Mouse (Mus musculus): ENCODE data around the gene Ehd2.

The Ehd2 gene

DNA sequence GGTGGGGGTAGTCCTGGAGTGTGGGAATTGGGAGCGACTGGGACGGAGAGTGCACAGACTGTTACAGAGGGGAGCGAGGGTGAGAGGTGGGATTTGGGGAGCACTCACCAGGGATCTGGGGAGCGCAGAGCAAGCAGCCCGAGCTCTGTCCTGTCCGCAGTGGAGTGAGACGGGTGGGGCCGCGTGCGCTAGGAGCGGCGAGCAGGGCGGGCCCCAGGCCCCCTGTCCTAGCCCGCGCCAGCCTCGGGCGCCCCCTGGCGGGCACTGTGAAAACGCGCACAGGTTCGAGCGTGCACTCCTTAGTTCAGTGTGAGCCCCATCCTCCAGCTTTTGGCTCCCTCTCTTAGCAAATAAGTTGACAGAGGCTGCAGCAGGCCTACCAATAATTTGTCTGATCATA lies at the start of gene Ehd2:
Ehd2 (minus strand) TSS at position 256 of the 400 bp plus-strand sequence.
- no peak for DNase-seq (ENCODE audit: low spot score)

GRCm38 (mm10) chr7:16015384-16015783 lies 48.0 kb upstream of the Ehd2 start:
- DNase-seq (ENCODE audit: low spot score): no peak

- no peak for DNase-seq (ENCODE audit: low spot score)
Observed at GRCm38 (mm10) chr7:16014521-16015175, 47.3 kb upstream of the Ehd2 start.

DNA sequence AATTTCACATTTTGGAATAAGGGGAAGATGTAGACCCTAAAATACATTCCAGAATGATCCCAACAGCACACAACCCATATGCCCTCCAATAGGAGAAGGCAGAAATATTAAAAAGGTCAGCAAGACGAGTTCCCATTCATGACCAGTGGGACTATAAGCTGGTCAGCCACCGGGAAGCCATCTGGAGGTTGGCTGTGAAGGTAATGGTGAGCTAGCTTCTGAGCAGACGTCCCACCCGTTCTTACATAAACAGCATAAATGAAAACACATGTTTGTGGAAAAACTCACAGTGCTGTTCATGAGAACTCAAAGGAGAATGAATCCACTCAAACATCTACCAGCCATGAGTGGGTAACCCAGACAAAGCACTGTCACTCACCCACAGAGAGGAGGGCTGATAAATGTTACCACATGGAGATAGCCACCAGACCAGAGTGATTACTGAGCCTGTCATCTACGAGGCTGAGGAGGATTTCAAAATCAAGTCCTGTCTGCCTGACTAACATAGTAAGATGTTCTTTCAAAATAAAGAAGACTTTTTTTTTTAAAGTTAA lies 46.4 kb upstream of the Ehd2 start:
- no peak for DNase-seq (ENCODE audit: low spot score)

GRCm38 (mm10) chr7:16012576-16013263 lies 45.4 kb upstream of the Ehd2 start:
- no peak for DNase-seq (ENCODE audit: low spot score)

GRCm38 (mm10) chr7:16011418-16012085 lies 44.2 kb upstream of the Ehd2 start:
- no peak for DNase-seq (ENCODE audit: low spot score)

- no peak for DNase-seq (ENCODE audit: low spot score)
Observed at GRCm38 (mm10) chr7:16010649-16011048, 43.3 kb upstream of the Ehd2 start.

DNA sequence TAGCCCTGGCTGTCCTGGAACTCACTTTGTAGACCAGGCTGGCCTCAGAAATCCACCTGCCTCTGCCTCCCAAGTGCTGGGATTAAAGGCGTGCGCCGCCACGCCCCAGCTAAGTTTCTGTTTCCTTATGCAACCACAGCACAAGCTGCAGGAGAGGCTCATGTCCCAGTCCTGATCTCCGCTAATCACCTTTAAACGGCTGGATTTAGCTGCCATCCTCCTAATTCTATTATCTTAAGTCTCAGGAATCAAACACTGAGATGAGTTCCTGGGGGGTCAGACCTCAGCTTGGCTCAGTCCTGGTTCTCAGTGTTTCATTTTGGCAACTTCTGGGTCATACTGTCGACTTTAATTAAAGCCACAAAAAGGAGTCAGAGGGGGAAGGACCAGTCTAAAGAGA lies 42.3 kb upstream of the Ehd2 start:
- DNase-seq (ENCODE audit: low spot score): no peak

DNA sequence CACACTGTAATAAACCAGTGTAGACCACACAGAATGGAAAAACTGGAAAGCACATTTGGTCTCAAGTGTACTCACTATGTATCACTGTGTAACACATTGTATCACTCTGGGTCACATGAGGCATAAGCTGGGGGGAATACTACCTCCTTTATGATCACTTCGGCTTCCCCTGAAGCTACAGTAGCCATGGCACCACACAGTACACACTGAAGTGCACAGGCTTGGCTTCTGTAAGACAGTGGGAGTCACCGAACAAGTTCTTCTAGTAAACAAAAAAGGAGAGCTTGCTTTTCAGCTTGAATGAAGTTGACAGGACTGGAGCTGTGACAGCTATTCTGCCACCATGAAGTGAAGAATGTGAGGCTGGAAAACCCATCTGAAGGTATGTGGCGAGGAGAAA lies 37.7 kb upstream of the Ehd2 start:
- DNase-seq (ENCODE audit: low spot score): no peak

DNA sequence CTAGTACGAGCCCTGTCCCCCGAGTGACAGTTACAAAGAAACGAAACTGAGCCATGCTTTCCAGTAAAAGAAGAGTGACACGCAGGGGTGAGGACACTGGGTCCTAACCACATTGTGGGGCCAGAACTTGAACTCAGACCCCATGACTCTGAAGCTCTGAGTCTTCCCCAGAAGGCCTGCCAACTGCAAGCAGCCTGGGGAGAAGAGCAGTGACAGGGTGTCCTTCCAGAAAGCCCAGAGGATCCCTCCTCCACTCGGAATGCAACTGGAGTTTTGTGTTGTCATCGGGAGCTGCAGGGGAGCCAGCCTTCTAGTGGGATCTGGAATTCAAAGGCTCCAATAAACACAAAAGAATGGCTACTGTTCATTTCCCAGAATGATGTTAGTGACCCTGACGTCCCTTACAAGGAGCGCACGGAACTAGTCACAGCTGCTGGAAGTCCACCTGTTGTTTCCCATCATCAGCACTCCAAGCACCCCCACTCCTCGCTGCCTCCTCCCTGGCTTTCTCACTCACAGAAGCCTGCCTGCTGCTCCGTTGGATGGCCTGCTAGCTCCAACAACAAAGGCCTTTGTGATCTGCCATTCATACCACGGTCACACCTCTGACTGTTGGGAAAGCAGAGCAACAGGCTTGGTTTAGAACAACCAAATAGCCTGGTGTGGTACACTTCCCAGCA lies 37.0 kb upstream of the Ehd2 start:
- DNase-seq (ENCODE audit: low spot score): no peak

GRCm38 (mm10) chr7:16003032-16003431 lies 35.7 kb upstream of the Ehd2 start:
- DNase-seq (ENCODE audit: low spot score): no peak

GRCm38 (mm10) chr7:16002171-16002570 lies 34.8 kb upstream of the Ehd2 start:
- DNase-seq (ENCODE audit: low spot score): peak; percentile 63

GRCm38 (mm10) chr7:16001691-16002090 lies 34.3 kb upstream of the Ehd2 start:
- no peak for DNase-seq (ENCODE audit: low spot score)

GRCm38 (mm10) chr7:15993789-15994188 lies 26.4 kb upstream of the Ehd2 start:
- DNase-seq (ENCODE audit: low spot score): no peak

GRCm38 (mm10) chr7:15993152-15993551 lies 25.8 kb upstream of the Ehd2 start:
- DNase-seq (ENCODE audit: low spot score): no peak

DNA sequence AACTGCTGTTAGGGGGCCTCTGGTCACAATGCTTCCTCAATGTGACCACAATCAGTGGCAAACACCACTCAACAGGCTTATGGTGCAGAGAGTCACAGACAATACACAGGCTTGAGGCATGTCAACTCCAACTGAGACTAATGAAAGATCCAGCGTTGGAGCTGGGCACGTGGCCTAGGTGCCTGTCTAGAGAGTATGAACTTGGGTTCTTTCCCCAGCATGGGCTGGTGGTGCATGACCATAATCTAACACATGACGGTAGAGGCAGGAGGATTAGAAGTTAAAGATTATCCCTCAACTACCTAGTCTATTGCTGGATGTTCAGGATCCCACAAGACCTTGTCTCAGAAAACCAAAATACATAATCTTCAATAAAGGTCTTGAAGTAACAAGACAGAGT lies 24.4 kb upstream of the Ehd2 start:
- no peak for DNase-seq (ENCODE audit: low spot score)

- DNase-seq (ENCODE audit: low spot score): no peak
Observed at GRCm38 (mm10) chr7:15987661-15988356, 20.4 kb upstream of the Ehd2 start.

DNA sequence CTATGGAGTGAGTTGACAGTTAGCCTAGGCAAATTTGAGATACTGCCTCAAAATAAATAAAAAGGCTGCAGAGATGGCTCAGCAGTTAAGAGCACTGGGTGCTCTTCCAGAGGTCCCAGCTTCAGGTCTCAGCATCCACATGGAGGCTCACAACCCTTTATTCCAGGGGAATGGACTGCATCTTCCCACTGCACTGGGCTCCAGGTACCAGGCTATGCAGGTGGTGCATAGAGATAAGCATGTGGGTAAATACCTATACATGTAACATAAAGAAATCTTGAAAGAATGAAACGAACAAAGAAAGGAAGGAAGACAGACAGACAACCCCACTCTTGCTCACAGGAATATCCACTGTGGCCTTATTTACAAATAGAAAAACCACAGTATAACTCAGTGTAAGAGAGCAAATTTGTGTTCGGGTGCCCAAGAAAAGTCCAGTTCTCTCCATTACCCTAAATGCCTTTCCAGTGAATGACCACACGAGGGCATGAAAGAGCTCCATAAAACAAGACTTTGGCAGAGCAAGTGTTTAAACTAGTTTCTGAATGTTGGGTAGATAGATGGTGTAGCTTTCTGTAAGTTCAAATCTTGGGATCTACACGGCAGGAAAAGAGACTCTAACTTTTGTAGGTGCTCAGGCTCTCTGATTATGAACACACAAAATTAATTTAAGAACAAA lies 15.5 kb upstream of the Ehd2 start:
- DNase-seq (ENCODE audit: low spot score): no peak

- no peak for DNase-seq (ENCODE audit: low spot score)
Observed at GRCm38 (mm10) chr7:15981538-15981937, 14.2 kb upstream of the Ehd2 start.

- no peak for DNase-seq (ENCODE audit: low spot score)
Observed at GRCm38 (mm10) chr7:15980246-15980645, 12.9 kb upstream of the Ehd2 start.

- no peak for DNase-seq (ENCODE audit: low spot score)
Observed at GRCm38 (mm10) chr7:15975904-15976303, 8.5 kb upstream of the Ehd2 start.

Data from layer of hippocampus, adult 9-10 months (tissue).